Mouse (Mus musculus): ENCODE data around the gene Eif6.

Eif6 gene

DNA sequence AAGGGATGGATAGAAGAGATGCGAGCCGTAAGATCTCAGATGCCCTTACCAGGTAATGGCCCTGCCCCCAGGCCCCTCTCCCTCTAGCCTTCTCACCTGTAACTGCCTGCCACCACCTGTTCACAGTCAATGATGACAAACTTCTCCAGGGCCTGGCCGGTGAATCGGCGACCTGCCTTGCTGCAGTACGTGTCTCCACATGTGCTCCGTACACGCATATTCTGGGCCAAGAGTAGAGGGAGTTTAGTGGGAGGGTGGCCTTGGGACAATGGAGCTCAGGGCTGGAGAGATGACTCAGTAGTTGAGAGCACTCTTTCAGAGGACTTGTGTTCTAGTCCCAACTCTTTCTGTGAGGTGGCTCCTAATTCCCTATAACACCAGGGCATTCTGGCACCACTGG lies 4.1 kb upstream of the Eif6 start:
- in situ Hi-C loops (cut with MboI; ENCODE audit: unreplicated experiment in 2 of 2), result loop anchor here in 1 of 2 experiments (25.0 kb wide), 1 partner anchor 431 kb away; no protein-coding TSS in a partner anchor

DNA sequence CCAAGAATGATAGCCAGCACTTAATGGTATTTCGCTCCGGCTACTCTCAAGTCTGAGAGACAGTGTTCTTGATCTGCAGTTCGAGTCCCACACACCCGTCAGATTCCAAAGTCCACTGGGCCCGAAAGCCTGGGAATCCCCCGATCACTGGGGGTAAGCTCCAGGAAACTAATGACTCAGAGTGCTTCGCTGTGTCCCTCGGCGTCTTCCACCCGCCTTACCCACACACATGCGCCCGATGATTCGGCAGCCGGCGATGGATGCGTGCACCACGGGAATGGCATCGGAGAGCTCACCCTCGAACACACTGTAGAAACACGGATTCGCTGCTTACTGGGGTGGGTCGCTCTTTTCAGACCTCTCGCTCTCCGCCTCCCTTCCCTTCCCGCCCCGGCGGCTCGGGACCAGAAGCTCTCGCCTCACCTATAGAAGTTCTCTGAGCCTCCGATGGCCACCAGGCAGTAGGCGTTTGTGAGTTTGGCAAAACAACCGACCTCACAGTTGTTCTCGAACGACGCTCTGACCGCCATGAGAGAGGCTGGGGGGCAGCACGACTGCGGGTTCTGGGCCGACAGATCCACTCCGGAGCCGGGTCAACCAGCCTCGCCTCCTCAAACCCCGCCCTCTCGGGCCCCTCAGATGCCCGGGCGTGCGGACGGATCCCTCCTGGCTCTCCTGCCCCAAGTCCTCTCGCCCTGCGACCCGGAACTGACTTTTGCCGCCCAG lies 658 bp downstream of the Eif6 start:
- in situ Hi-C loops (cut with MboI; ENCODE audit: unreplicated experiment in 2 of 2), result loop anchor here in 1 of 2 experiments (25.0 kb wide), 1 partner anchor 436 kb away; no protein-coding TSS in a partner anchor

DNA sequence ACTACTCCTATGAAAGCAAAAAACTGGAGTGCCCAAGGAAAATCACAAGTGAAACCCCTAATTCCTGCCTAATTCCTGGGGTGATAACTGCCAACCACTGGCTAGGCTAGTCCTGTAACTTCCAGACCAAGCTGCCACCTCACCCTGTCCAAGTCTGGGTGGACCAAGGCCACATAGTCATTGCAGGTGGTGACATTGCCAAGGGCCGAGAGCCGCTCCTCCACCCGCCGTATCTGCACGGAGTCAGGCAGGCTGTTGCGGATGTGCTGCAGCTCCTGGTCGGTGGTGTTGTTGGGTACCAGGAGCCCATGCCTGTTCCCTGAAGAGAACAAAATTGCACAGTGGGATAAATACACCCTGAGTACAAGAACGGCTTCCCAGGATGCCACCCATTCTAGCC lies 3.0 kb downstream of the Eif6 start:
- in situ Hi-C loops (cut with MboI; ENCODE audit: unreplicated experiment in 2 of 2), result no loop called here

DNA sequence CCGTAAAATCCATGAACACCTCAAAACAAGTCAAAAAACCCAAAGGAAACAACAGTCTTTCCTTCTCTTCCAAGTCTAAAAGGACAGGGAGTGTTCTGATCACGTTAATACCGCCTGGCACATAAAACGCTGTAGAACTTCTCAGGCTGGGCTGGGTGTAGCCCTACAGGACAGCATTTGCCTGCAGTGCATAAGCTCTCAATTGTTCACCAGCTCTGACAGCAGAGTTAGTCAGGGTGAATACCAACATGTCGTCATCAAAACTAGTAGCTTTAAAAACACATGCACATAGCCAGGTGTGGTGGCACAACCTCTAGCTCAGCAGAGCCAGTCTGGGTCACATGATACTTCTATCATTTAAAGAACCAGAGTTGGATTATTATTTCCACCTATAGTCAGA lies 5.9 kb downstream of the Eif6 start:
- in situ Hi-C loops (cut with MboI; ENCODE audit: unreplicated experiment in 2 of 2), result no loop called here

DNA sequence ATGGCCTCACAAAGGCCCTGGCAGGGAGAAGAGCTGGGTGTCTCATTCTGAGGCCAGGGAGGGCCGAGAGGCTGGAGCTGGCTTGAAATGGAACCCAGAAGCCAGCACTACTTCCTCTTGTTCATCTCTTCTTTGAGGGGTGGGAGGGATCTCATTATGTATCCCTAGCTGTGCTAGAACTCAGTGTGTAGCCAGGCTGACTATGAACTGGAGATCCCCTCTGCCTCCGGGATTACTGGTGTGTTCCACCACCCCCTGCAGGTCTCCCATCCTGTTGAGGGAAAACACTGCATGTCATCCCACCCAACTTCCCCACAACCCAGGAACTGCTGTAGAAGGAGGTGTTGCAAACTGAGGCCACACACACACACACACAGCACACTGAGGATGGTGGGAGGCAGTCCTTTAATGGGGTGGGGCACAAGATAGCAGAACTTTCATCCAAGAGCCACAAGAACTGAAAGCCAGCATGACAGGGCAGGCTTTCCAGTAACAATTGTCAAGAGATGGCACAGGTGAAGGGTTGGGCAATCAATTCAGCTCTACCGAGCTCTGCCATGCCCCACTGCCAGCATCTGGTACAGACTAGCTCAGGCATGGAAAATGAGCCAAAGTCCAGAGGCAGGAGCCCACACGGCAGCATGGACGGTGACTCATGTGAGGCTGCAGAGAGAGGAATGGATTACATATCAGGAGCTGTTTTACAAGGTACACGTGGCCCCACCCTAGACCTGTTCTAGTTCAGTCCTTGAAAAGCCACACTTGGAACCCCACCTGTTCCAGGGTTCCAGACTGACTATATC lies 7.1 kb downstream of the Eif6 start:
- in situ Hi-C loops (cut with MboI; ENCODE audit: unreplicated experiment in 2 of 2), result no loop called here

DNA sequence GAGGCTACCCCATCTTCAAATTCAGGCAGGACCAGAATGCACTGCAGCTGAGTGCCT lies 7.5 kb downstream of the Eif6 start, which contains the start of gene BC029722:
Gene BC029722 (minus strand): TSS at position 35 of the 57 bp plus-strand sequence.
- in situ Hi-C loops (cut with MboI; ENCODE audit: unreplicated experiment in 2 of 2), result no loop called here

DNA sequence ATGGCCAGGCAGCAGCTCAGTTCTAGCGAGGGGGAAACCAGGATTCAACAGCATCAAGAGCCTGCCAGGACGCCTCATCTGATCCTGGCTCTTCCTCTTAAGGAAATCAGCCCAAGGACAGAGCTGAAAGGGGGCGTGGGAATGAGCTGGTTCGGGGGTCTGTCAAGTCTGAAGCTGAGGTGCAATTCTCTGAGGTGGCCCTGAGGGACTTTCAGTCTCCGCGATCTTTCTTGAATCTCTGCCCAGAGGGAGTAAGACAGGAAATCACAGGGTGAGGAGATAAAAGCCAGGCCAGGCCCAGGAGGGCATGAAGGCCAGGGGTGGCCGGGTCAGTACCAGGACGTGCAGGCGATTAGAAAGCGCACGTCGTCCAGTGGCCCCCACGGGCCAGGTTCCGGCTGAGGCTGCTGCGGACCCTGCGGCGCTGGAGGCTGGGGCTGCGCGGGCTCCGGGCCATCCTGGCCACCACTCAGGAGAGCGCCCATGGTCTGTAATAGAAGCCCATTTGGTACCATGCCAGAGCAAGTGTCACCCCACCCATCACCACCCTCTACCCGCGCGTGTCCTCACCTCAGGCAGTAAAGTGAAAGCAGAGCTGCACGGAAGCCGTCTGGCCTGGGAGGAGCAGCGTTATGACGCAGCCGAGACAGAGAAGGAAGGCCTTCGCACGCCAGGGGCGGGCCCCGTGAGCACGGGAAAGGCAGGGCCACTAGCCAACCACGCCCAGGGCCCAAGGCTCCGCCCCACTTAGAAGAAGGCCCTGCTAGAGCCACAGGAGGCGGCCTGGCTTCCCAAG lies 7.9 kb downstream of the Eif6 start:
- in situ Hi-C loops (cut with MboI; ENCODE audit: unreplicated experiment in 2 of 2), result no loop called here

DNA sequence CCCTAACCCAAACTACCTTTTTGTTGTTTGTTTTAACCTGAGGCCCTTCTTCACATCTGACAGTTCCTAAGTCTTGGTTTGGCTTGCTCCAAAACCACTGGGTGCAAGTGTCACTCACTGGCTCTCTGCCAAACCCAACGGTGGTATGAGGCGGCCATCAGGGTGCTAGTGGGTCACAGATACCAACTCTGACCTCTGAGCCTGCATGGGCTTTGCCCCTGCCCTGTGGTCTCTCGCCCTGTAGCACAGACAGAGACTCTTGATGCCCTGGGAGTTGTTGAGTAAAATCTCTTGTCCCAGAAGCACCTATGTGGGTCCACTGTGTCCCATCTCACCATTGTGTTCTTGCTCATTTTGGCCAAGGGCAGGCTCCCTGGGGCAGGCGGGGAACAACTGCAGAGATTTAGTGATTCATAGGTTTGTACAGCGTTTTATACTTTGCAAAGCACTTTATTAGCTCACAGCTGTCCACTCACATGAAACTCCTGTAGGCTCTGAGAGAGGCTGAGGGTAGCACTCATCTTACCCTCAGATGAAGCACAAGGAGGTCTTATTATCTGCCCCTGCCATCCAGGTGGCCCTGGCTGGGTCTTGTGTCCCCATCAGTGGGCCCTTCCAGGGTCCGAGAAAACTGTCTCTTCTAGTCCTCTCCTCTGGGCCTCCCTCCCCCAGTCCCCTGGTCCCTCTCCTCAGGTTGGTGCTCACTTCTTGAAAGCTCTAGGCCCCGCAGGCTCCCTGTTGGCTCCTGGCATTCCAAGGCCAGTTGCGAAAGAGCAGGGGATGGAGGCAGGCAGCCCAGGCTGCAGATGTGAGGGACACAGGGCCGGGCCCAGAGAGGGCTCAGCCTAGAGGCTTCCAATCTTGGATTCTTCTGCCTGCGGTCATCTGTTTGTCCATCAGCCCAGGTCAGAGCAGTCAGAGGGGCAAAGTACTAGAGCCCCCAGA lies 9.2 kb downstream of the Eif6 start:
- in situ Hi-C loops (cut with MboI; ENCODE audit: unreplicated experiment in 2 of 2), result no loop called here

DNA sequence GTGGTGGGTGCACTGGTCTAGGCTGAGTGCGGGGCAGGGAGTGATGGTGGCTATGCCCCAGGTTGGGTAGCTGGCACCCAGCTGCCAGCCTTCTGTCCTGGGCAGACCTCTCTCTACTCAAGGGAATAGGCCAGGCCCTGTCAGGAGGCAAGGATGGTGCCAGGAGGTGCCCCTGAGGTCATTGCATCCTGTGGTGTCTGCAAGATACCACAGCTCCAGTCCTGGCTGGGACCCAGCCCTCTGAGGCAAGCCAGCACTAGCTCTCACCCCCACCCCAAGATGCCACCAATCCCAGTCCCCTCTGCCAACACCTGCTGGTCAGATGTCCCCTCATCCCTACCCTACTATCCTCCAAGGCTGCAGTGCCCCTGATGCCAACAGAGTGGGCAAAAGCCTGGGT lies 10.5 kb downstream of the Eif6 start:
- in situ Hi-C loops (cut with MboI; ENCODE audit: unreplicated experiment in 2 of 2), result no loop called here

DNA sequence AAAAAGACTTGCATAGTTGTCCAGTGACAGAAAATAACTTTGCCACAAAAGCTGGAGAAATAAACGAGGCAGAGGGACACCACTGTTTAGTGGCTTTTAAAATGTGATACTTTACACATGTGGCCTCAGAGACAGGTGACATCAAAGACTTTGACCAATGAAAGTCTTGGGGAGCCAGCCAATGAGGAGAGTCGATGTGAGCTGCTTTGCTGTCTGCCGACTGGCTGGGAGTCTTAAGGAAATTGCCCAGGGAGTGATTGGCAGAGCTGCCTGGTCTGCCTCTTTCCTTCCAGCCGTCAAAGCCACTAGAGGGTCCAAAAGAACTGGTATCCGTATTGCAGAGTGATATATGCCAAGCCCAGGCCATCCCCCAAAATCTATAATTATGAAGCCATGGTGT lies 11.9 kb downstream of the Eif6 start:
- in situ Hi-C loops (cut with MboI; ENCODE audit: unreplicated experiment in 2 of 2), result no loop called here

DNA sequence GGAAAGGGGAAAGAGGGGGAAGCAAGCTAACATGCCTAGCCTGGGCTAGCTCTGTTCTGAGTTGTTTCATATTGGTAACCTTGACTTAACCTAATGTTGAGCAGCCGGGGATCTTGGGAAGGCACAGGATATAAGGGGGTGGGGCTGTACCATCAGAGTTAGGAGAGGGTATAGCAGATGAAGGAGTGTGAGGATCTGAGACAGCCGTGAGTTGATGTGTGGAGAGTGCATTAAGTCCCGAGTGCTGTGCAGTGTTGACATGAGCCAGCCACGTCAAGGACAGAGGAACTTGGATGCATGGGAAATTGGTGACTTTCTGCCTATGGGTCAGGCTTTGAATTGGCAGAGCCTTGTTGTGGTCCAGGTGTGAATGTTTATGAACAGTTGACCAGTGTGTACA lies 14.1 kb downstream of the Eif6 start:
- in situ Hi-C loops (cut with MboI; ENCODE audit: unreplicated experiment in 2 of 2), result no loop called here

DNA sequence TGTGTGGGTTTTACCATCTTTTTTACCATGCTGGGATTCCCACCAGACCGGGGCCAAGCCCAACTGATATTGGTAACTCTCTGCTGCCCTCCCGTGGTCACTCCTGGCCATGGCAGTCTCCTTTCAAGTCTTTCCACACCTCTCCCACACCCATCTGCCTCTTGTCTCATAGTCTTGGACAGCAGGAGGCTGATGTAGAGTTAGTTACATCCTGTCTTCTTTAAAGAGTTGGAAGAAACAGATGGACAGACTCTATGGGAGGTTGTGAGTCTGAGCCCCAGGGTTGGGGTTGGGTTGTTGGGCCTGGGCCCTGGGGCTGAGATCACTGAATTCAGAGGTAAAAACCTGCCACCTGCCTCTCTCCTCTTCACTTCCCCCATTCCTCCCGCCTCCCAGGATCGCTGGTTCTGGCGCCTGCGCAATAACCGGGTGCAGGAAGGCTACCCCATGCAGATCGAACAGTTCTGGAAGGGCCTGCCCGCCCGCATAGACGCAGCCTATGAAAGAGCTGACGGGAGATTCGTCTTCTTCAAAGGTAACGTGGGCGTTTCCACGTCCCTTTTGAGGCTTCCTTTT lies 14.8 kb downstream of the Eif6 start:
- in situ Hi-C loops (cut with MboI; ENCODE audit: unreplicated experiment in 2 of 2), result no loop called here

DNA sequence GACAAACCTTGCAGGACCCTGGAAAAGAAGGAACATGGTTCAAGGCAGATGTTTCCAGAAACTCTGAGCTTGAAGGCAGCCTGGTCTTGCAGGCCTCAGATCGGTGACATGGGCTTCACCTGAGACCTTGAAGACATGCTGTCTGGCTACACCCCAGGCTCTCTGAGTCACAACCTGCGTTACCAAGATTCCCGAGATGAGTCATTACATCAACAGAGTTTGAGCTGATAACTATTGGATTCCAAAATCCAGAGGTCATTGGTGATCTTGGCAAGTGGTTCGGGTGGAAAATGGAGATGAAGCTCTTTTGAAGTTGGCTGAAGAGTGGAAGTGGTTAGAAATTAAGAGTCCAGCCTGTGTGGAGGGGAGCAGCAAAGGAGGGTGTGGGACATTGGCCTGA lies 17.1 kb downstream of the Eif6 start:
- in situ Hi-C loops (cut with MboI; ENCODE audit: unreplicated experiment in 2 of 2), result no loop called here

DNA sequence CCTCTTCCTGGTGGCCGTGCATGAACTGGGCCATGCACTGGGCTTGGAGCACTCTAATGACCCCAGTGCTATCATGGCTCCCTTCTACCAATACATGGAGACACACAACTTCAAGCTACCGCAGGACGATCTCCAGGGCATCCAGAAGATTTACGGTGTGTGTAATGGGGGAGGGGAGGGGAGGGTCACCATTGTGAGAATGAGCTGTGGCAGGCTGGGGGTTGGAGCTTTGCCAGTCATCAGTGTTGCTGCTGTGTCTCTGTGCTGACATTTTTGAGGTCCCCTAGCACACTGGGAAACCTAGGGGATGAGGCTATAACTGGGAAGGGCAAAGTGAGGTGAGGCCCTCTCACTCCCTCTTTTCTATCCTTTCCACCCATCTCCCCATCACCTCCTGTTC lies 19.3 kb downstream of the Eif6 start:
- in situ Hi-C loops (cut with MboI; ENCODE audit: unreplicated experiment in 2 of 2), result no loop called here

DNA sequence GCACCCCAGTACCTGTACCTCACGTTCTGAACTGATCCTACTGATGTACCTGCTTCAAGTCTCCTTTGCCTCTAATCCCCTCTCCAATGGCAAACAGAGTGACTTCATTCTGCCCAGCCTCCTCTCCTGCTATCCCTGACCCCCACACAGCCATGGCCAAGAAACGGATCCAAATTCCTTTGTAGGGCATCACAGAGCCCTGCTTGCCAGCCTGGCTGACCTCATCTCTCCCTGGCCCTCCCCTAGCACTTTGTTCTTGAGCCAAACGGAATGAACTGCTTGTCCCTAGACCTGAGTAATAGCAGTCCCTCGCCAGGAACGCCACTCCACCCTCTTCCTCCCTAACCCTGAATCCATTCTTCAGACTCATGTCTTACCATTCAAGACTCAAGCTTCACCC lies 20.2 kb downstream of the Eif6 start:
- in situ Hi-C loops (cut with MboI; ENCODE audit: unreplicated experiment in 2 of 2), result no loop called here

DNA sequence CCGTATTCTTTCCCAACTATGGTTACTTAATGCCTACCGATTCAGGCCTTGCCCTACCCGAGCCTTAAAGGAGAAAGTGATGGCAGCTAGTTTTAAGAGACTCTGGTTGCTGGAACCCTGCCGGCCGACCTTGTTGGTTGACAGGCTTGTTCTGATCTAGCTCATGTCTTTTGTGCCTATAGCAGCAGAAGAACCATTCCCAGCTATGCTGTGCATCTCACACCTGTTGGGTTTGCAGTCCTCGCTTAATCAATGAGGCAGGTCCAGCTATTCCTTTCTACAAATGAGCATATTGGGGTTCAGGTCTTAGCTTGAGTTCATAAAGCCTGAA lies 20.8 kb downstream of the Eif6 start:
- in situ Hi-C loops (cut with MboI; ENCODE audit: unreplicated experiment in 2 of 2), result no loop called here

DNA sequence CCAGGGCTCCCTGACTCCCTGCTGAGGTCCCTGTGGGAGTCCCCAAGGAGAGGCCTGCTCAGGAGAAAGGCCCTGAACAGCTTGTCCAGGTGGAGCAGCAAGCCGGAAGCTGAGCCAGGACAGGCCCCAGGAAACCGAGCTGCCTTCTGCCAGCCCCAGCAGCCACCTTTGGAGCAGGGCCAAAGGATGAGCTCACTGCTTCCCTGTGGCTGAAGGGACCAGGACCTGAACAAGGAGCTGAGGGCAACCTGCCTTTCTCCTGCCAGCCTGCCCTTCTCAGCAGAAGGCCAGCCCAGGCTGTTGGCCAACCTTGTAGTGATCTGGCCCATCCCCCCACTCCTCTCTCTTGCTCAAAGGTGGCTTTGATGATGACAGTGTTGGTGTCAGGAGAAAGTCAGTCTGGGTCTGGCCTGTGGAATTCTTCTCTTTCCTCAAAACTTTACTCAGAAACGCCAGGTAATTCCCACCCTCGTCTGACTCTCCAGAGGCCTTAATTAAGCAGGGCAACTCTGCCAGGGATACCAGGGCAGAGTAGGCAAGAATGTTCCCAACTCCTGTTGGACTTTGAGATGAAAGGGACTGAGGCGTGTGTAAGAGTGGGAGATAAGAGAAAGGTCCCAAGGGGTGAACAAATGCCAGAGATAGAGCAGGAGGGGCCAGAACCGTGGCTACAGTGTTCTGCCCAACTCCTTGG lies 21.3 kb downstream of the Eif6 start:
- in situ Hi-C loops (cut with MboI; ENCODE audit: unreplicated experiment in 2 of 2), result no loop called here

DNA sequence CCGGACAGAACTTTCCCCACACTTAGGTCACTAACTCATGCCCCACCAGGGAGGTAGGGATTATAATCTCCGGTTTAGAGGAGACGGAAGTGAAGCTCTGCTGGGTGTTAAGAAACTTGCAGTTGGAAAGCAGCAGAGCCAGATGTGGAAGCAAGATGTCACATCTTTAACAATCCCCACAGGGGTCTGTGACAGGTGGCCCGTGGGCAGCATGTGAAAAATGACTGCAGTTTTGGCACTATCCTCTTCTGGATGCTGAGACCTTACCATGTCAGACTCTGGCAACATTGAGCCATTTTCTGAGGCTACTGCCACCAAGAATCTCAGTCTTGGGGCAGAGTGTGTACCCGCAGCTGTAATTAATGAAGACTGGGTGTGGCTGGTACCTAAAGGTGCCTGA lies 22.7 kb downstream of the Eif6 start:
- in situ Hi-C loops (cut with MboI; ENCODE audit: unreplicated experiment in 2 of 2), result no loop called here

DNA sequence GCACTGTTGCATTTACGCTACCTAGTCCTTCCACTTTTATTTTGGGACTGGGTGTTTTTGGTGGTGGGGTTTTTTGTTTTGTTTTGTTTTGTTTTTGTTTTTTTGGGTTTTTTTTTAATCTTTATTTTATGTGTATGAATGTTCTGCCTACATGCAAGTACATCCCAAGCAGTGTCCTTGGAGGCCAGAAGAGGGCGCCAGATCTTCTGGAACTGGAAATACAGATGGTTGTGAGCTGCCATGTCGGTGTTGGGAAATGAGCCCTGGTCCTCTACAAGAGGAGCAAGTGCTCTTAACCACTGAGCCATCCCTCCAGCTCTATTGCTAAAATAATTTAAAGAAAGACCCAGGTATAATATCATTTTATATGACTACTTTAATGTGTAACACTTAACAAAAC lies 24.0 kb downstream of the Eif6 start:
- in situ Hi-C loops (cut with MboI; ENCODE audit: unreplicated experiment in 2 of 2), result no loop called here

DNA sequence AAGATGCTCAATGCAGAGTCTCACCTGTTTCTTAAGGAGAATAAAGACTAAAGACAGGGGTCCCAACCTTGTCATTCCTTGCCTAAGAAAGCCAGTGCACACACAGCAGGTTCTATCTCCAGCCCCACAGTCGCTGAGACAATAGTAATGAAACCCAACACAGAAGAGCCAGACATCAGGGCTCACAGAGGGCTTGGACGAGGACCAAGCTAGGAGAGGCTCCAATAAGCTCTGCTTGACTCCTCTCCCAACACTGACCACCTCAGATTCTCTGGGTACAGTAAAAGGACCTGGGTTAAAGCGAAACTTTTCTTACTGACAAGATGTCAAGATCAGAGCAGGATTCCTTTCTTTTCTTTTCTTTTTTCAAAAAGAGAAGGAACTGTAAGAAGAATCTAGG lies 28.1 kb downstream of the Eif6 start:
- in situ Hi-C loops (cut with MboI; ENCODE audit: unreplicated experiment in 2 of 2), result no loop called here

All from v-Abl transformed pro-B cells (cell line).